Mouse (Mus musculus): ENCODE results near the gene Rabgap1l. TPM values are rescaled to one million over a fixed set of nuclear protein-coding genes. Genes with fewer than 3 reads are reported as not detected.

Rabgap1l gene
- polyA plus RNA-seq, 1 experiment from 2014 or later, result 18.7 TPM

DNA sequence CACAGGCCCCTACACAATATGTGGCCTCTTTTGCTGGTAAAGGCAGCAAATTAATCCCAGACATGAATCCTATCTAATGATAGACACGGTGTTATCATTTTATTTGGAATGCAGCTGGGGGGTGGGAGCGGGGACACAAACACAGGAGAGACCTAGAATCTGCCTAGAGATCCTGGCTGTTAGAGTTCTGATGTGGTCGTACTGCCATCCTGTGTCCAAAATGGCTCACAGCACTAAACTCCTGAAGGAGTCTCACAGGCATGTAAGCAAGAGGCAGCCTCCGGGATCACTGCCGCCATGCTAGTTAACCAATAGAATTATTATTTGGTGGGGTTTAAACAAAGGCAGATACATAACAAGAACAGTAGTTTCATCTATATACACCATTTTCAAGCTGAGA, 608.5 kb downstream of the Rabgap1l start:
- Histone ChIP-seq H3K4me1 (peaks cover 14% of the 10 kb centered on the region), H3K4me2 (replicated peaks) (0 out of 2 replicates have a peak overlapping the region, but pooled peaks have one; percentile 7), H3K27me3 (no peaks in the 10 kb centered on the region), H3K36me3 (no peaks in the 10 kb centered on the region), H3K4me3 (no peak overlapping the region), H3K27ac (no peak overlapping the region), H3K9ac (no peak overlapping the region), H3K9me3 (no peaks in the 10 kb centered on the region)
- ATAC-seq (ENCODE audit: low FRiP score, low read depth), result peak; percentile 84
- whole genome bisulfite sequencing, result 11% methylated on average over 5 of the region's 5 CpGs

DNA sequence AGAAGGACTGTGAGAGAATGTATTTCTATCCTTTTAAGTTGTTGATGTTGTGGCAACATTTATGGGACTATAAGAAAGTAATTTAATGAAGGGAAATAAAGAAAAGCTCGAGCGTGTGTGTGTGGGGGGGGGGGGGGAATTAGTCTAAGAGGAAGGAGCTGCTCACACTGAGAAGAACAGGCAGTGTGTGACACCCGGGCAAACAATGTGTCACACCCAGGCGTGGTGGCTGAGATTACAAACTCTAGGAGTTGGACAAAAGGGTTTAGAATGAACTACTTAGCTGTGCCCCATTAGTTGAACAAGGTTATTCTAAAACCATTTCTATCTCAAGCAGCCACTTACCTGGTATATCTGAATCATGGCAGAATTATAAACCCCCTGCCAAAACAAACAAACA, 611.8 kb downstream of the Rabgap1l start:
- peaks cover 14% of the 10 kb centered on the region for H3K4me1 ChIP-seq
- WGBS, result 46% methylated on average over 4 of the region's 4 CpGs
- H3K36me3 ChIP-seq, result no peaks in the 10 kb centered on the region
- no peak overlapping the region for H3K27ac ChIP-seq
- ATAC-seq (ENCODE audit: low FRiP score, low read depth), result no peak
- no peaks in the 10 kb centered on the region for H3K27me3 ChIP-seq
- H3K9ac ChIP-seq, result no peak overlapping the region
- no peaks in the 10 kb centered on the region for H3K9me3 ChIP-seq
- 0 out of 2 replicates have a peak overlapping the region, but pooled peaks have one; percentile 28 for H3K4me2 ChIP-seq (replicated peaks)
- no peak overlapping the region for H3K4me3 ChIP-seq

DNA sequence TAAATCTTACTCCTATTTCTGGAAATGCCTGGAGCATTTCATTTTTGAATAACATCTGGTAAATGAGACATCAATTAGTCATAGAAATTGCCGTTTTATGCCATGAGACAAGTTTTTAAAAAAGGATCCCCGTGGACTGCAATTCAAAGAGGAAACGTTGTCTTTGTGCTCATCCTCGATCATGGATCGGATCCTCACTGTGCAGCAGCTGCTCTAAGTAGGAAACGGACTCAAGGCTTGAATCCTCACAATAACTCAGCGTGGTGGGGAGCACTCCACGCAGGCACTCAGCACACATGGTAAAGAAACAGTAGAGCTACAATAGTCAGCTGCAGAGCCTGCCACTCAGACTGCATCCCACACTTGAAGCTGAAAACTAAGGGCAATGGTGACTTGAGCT, 616.1 kb downstream of the Rabgap1l start:
- Histone ChIP-seq H3K4me2 (replicated peaks) (no peak overlapping the region), H3K27me3 (no peaks in the 10 kb centered on the region), H3K36me3 (no peaks in the 10 kb centered on the region), H3K4me3 (no peak overlapping the region), H3K9ac (no peak overlapping the region), H3K9me3 (no peaks in the 10 kb centered on the region), H3K27ac (no peak overlapping the region), H3K4me1 (peaks cover 14% of the 10 kb centered on the region)
- WGBS, result 74% methylated on average over 8 of the region's 8 CpGs
- no peak for ATAC-seq (ENCODE audit: low FRiP score, low read depth)

MicroRNAs encoded within 50 kb of the gene (microRNA counts, 519-probe panel; counts per million panel counts)
- 750 counts per million, percentile 3 among the panel's probes with 10 or more counts for microRNA mmu-miR-1927

Small RNAs within 50 kb of the gene (microRNA-seq; reads per million reads assigned to microRNA genes)
- gene Mir1927, result not detected

Other genes starting within 250 kb of the Rabgap1l start
- 8.3 and 8.7 TPM in 2 replicates for gene Rc3h1, start 113.2 kb upstream of the Rabgap1l start, polyA plus RNA-seq (2015; fragmentation: Nextera tagmentation; extraction: Ambion mirVana)
- gene Serpinc1, start 185.4 kb upstream of the Rabgap1l start, polyA plus RNA-seq (2015; fragmentation: Nextera tagmentation; extraction: Ambion mirVana), result 3.9 and 4.3 TPM in 2 replicates
- 10.8 and 13.4 TPM in 2 replicates for gene Zbtb37, start 241.6 kb upstream of the Rabgap1l start, polyA plus RNA-seq (2015; fragmentation: Nextera tagmentation; extraction: Ambion mirVana)